Mouse (Mus musculus): ENCODE measurements around the gene Lypd6. TPM values are rescaled to one million over a fixed set of nuclear protein-coding genes. Genes with fewer than 3 reads are reported as not detected.

Gene Lypd6
- total and polyA plus RNA-seq, 2 experiments: 0.06 to 0.09 TPM

DNA sequence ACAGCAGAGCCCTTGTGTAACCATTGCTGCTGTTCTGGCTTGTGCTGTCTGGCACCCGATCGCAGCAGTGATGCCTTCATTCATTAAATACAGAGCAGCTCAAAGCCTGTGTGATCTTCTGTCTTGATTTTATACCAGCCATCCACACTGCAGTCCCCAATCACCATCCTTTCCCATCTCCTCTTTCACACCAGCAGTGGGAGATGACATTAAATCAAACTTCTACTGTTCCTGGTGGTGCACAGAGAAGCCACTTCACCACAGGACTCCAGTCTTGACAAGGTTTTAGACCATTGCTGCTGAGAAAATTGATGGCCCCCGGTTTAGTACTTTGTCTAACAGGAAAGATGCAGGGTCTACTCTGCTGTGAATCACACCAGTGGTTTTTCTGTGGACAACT is 44.9 kb downstream of the Lypd6 start:
- Histone ChIP-seq H3K36me3 (ENCODE audit: control insufficient read depth, insufficient read depth, low read length) (no peaks in the 10 kb centered on the region), H3K4me1 (ENCODE audit: control insufficient read depth, insufficient read depth, low read length) (peaks cover 3% of the 10 kb centered on the region; the same call in 1 of the 2 replicates), H3K27ac (replicated peaks; ENCODE audit: insufficient read depth, low read depth, low read length) (no peak overlapping the region), H3K9ac (ENCODE audit: low read depth, low read length) (no peak overlapping the region), H3K4me3 (ENCODE audit: insufficient read depth, low read depth, low read length) (no peak overlapping the region), H3K27me3 (ENCODE audit: control insufficient read depth, insufficient read depth, low read length) (no peaks in the 10 kb centered on the region), H3K79me2 (ENCODE audit: control insufficient read depth, insufficient read depth, low read length) (no peaks in the 10 kb centered on the region)
- 87% methylated on average over 3 of the region's 3 CpGs for WGBS
- no peak for TF ChIP-seq CTCF (IDR thresholded peaks at IDR 0.05; ENCODE audit: low read depth, low read length)
- no peak for TF ChIP-seq POLR2A (IDR thresholded peaks at IDR 0.05; ENCODE audit: extremely low read depth, insufficient read depth, low read length)
- no peak for DNase-seq (ENCODE audit: extremely low read depth, low read depth, low spot score)

DNA sequence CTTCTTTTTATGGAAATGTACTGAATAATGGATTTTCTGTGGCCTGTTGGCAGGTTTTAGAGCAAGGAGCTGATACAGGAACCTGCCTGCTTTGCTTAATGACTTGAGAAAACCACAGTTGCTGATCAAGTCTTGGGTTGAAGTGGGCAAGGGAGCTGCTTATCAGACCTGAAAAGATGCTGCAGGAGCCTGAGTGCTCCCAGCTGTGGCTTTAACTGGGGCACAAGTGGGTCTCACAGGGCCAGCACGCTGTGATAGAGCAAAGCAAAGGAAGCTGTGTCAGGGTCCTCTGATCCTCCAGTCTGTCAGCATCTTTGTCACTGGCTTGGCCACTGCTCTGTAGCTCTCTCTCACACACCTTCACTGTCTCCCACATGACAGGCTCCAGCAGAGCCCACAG is 45.4 kb downstream of the Lypd6 start:
- H3K4me3 ChIP-seq (ENCODE audit: insufficient read depth, low read depth, low read length): no peak overlapping the region
- WGBS: 78% methylated on average over 1 of the region's 1 CpGs
- no peak overlapping the region for H3K27ac ChIP-seq (replicated peaks; ENCODE audit: insufficient read depth, low read depth, low read length)
- no peak overlapping the region for H3K9ac ChIP-seq (ENCODE audit: low read depth, low read length)
- H3K4me1 ChIP-seq (ENCODE audit: control insufficient read depth, insufficient read depth, low read length): peaks cover 3% of the 10 kb centered on the region; the same call in 1 of the 2 replicates
- no peaks in the 10 kb centered on the region for H3K27me3 ChIP-seq (ENCODE audit: control insufficient read depth, insufficient read depth, low read length)
- no peak for TF ChIP-seq CTCF (IDR thresholded peaks at IDR 0.05; ENCODE audit: low read depth, low read length)
- no peaks in the 10 kb centered on the region for H3K79me2 ChIP-seq (ENCODE audit: control insufficient read depth, insufficient read depth, low read length)
- H3K36me3 ChIP-seq (ENCODE audit: control insufficient read depth, insufficient read depth, low read length): no peaks in the 10 kb centered on the region
- DNase-seq (ENCODE audit: extremely low read depth, low read depth, low spot score): no peak

- H3K36me3 ChIP-seq (ENCODE audit: control insufficient read depth, insufficient read depth, low read length): no peaks in the 10 kb centered on the region
- 89% methylated on average over 5 of the region's 5 CpGs for WGBS
- peaks cover 3% of the 10 kb centered on the region; the same call in 1 of the 2 replicates for H3K4me1 ChIP-seq (ENCODE audit: control insufficient read depth, insufficient read depth, low read length)
- no peak overlapping the region for H3K9ac ChIP-seq (ENCODE audit: low read depth, low read length)
- no peak overlapping the region for H3K4me3 ChIP-seq (ENCODE audit: insufficient read depth, low read depth, low read length)
- no peak for DNase-seq (ENCODE audit: extremely low read depth, low read depth, low spot score)
- H3K27me3 ChIP-seq (ENCODE audit: control insufficient read depth, insufficient read depth, low read length): no peaks in the 10 kb centered on the region
- H3K27ac ChIP-seq (replicated peaks; ENCODE audit: insufficient read depth, low read depth, low read length): no peak overlapping the region
- TF ChIP-seq POLR2A (IDR thresholded peaks at IDR 0.05; ENCODE audit: extremely low read depth, insufficient read depth, low read length): no peak
- TF ChIP-seq CTCF (IDR thresholded peaks at IDR 0.05; ENCODE audit: low read depth, low read length): no peak
- H3K79me2 ChIP-seq (ENCODE audit: control insufficient read depth, insufficient read depth, low read length): no peaks in the 10 kb centered on the region
Measured at GRCm38 (mm10) chr2:50112427-50112826, 46.2 kb downstream of the Lypd6 start.

DNA sequence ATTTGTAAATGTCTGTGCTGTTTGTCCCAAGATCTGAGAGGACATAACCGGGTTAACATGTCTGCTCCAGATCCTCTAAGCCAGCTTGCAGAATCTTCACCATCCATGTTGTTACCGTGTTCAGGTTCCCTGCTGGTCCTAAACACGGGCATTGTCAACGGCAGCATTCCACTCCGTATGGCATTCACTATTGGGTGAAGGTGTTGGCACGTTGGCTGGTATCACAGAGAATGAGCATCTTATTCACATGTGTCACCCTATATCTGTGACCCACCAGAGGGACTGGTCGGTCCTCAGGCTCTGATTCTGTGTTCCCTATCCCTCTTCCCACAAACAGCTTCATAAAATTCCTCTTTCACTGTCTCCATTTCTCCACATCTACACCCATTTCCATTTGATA is 52.9 kb downstream of the Lypd6 start:
- H3K27ac ChIP-seq (replicated peaks; ENCODE audit: insufficient read depth, low read depth, low read length): no peak overlapping the region
- WGBS: 89% methylated on average over 7 of the region's 7 CpGs
- no peak for DNase-seq (ENCODE audit: extremely low read depth, low read depth, low spot score)
- no peak overlapping the region for H3K4me3 ChIP-seq (ENCODE audit: insufficient read depth, low read depth, low read length)
- H3K9ac ChIP-seq (ENCODE audit: low read depth, low read length): no peak overlapping the region
- no peaks in the 10 kb centered on the region for H3K36me3 ChIP-seq (ENCODE audit: control insufficient read depth, insufficient read depth, low read length)
- no peaks in the 10 kb centered on the region for H3K79me2 ChIP-seq (ENCODE audit: control insufficient read depth, insufficient read depth, low read length)
- no peaks in the 10 kb centered on the region for H3K27me3 ChIP-seq (ENCODE audit: control insufficient read depth, insufficient read depth, low read length)
- TF ChIP-seq POLR2A (IDR thresholded peaks at IDR 0.05; ENCODE audit: extremely low read depth, insufficient read depth, low read length) (no peak), CTCF (IDR thresholded peaks at IDR 0.05; ENCODE audit: low read depth, low read length) (no peak)
- no peaks in the 10 kb centered on the region for H3K4me1 ChIP-seq (ENCODE audit: control insufficient read depth, insufficient read depth, low read length)

DNA sequence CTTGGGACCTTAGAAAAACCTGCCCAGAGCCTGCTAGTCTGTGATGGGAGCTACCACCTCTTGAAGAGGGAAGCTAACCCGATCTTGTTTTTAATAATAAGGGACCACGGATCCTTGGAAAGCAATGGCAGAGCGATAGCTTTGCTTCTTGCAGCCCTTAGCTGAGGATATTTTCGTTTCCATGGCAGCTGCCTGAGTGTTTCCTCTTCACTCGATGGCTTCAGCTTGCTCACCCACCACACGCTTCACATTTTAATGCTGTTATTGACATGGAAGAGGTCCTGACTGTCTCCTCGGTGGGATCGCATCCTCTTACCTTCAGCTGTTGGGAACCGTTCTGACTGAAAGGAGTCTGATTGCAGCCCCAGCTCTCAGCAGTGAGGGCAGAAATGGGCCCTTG is 54.6 kb downstream of the Lypd6 start:
- TF ChIP-seq CTCF (IDR thresholded peaks at IDR 0.05; ENCODE audit: low read depth, low read length): no peak
- no peak for TF ChIP-seq POLR2A (IDR thresholded peaks at IDR 0.05; ENCODE audit: extremely low read depth, insufficient read depth, low read length)
- no peak overlapping the region for H3K27ac ChIP-seq (replicated peaks; ENCODE audit: insufficient read depth, low read depth, low read length)
- H3K27me3 ChIP-seq (ENCODE audit: control insufficient read depth, insufficient read depth, low read length): no peaks in the 10 kb centered on the region
- no peak overlapping the region for H3K4me3 ChIP-seq (ENCODE audit: insufficient read depth, low read depth, low read length)
- no peaks in the 10 kb centered on the region for H3K79me2 ChIP-seq (ENCODE audit: control insufficient read depth, insufficient read depth, low read length)
- no peaks in the 10 kb centered on the region for H3K4me1 ChIP-seq (ENCODE audit: control insufficient read depth, insufficient read depth, low read length)
- DNase-seq (ENCODE audit: extremely low read depth, low read depth, low spot score): no peak
- 86% methylated on average over 9 of the region's 9 CpGs for WGBS
- no peak overlapping the region for H3K9ac ChIP-seq (ENCODE audit: low read depth, low read length)
- H3K36me3 ChIP-seq (ENCODE audit: control insufficient read depth, insufficient read depth, low read length): no peaks in the 10 kb centered on the region

GRCm38 (mm10) chr2:50123376-50123775 is 57.1 kb downstream of the Lypd6 start:
- TF ChIP-seq CTCF (IDR thresholded peaks at IDR 0.05; ENCODE audit: low read depth, low read length) (no peak), POLR2A (IDR thresholded peaks at IDR 0.05; ENCODE audit: extremely low read depth, insufficient read depth, low read length) (no peak)
- Histone ChIP-seq H3K27me3 (ENCODE audit: control insufficient read depth, insufficient read depth, low read length) (no peaks in the 10 kb centered on the region), H3K27ac (replicated peaks; ENCODE audit: insufficient read depth, low read depth, low read length) (no peak overlapping the region), H3K9ac (ENCODE audit: low read depth, low read length) (no peak overlapping the region), H3K4me3 (ENCODE audit: insufficient read depth, low read depth, low read length) (no peak overlapping the region), H3K79me2 (ENCODE audit: control insufficient read depth, insufficient read depth, low read length) (no peaks in the 10 kb centered on the region), H3K4me1 (ENCODE audit: control insufficient read depth, insufficient read depth, low read length) (no peaks in the 10 kb centered on the region), H3K36me3 (ENCODE audit: control insufficient read depth, insufficient read depth, low read length) (no peaks in the 10 kb centered on the region)
- DNase-seq (ENCODE audit: extremely low read depth, low read depth, low spot score): no peak
- WGBS: 88% methylated on average over 5 of the region's 5 CpGs
